ENCODE assay signal across 8 mouse cellular contexts in genomic region chr17:72813419-72814315, GRCm38 (mm10). TPM values are rescaled to one million over a fixed set of nuclear protein-coding genes. Genes with fewer than 3 reads are reported as not detected.
DNase-seq lines count a peak whose midpoint lies in the region; ATAC-seq and TF ChIP-seq lines count a peak whose summit lies in the region.

No protein-coding gene starts in this region.

- no peaks in the 10 kb centered on the region for H3K4me1 ChIP-seq in kidney, postnatal 0 days (replicated peaks; ENCODE audit: insufficient read depth, low read length)
- H3K4me1 ChIP-seq in lung, adult 2 months (ENCODE audit: control insufficient read depth, insufficient read depth, low read length) = no peaks in the 10 kb centered on the region

- peaks cover 10% of the 10 kb centered on the region for H3K27me3 ChIP-seq in C2C12 (ENCODE audit: control insufficient read depth, insufficient read depth, insufficient read length)
- H3K27me3 ChIP-seq in kidney, postnatal 0 days (ENCODE audit: insufficient read depth, low read length) = no peaks in the 10 kb centered on the region

- no peak overlapping the region for H3K9ac ChIP-seq in kidney, postnatal 0 days (ENCODE audit: low read depth, low read length)

- no peaks in the 10 kb centered on the region for H3K9me3 ChIP-seq in kidney, postnatal 0 days (replicated peaks; ENCODE audit: low read length)

- no peak; the same call in 1 of the 2 replicates for ATAC-seq in kidney, postnatal 0 days (replicated peaks; ENCODE audit: low FRiP score, low read depth)
- ATAC-seq in neutrophil, adult 5-6 weeks (ENCODE audit: extremely low read depth, insufficient number of reproducible peaks, low FRiP score, poor library complexity, severe bottlenecking) = peak; percentile 82

- no peak overlapping the region for H3K27ac ChIP-seq in kidney, postnatal 0 days

- H3K4me2 ChIP-seq in kidney, postnatal 0 days (ENCODE audit: low read length) = no peak overlapping the region

- 17% methylated on average over 12 of the region's 12 CpGs for WGBS in kidney, postnatal 0 days
- 19% methylated on average over 12 of the region's 12 CpGs for WGBS in lung, adult 2 months

- no peak overlapping the region for H3ac ChIP-seq in C2C12 (ENCODE audit: control insufficient read depth, insufficient read length, low read depth)

- H3K4me3 ChIP-seq in C2C12 (ENCODE audit: insufficient read depth, poor library complexity, severe bottlenecking) = no peak overlapping the region
- H3K4me3 ChIP-seq in kidney, postnatal 0 days (replicated peaks; ENCODE audit: low read depth, low read length) = no peak overlapping the region
- no peak overlapping the region for H3K4me3 ChIP-seq in lung, adult 2 months (replicated peaks; ENCODE audit: extremely low read depth, low read depth, low read length)

- H3K36me3 ChIP-seq in C2C12 (ENCODE audit: control insufficient read depth, insufficient read depth) = no peaks in the 10 kb centered on the region
- no peaks in the 10 kb centered on the region for H3K36me3 ChIP-seq in kidney, postnatal 0 days (ENCODE audit: insufficient read depth, low read length)

- H3K79me3 ChIP-seq in C2C12 (ENCODE audit: low read depth) = no peaks in the 10 kb centered on the region

- peak; percentile 70 for DNase-seq in MN1 (ENCODE audit: low spot score)
- DNase-seq in cerebellum, postnatal 14 days = peak; percentile 73 to 75
- peak; percentile 43 to 45 for DNase-seq in frontal cortex, postnatal 25 days (ENCODE audit: low spot score in 2 of 2)
- DNase-seq in kidney, postnatal 0 days (ENCODE audit: low spot score) = peak; percentile 74
- peak; percentile 57 for DNase-seq in lung, adult 2 months
- DNase-seq in yolk sac, embryonic 10.5 days (ENCODE audit: low spot score) = peak; percentile 20

- no peak for TF ChIP-seq POLR2A in lung, adult 2 months (IDR thresholded peaks at IDR 0.05; ENCODE audit: borderline replicate concordance, extremely low read depth, low read depth, low read length)

- peak; percentile 67 for TF ChIP-seq CTCF in C2C12 (IDR thresholded peaks at IDR 0.05; ENCODE audit: control insufficient read depth, insufficient read depth, insufficient read length)
- peak; percentile 91 for TF ChIP-seq CTCF in kidney, postnatal 0 days (IDR thresholded peaks at IDR 0.05; ENCODE audit: low read depth)
- peak; percentile 90 for TF ChIP-seq CTCF in lung, adult 2 months (IDR thresholded peaks at IDR 0.05; ENCODE audit: insufficient read depth, low read length)

- no peaks in the 10 kb centered on the region for H3K79me2 ChIP-seq in C2C12 (ENCODE audit: control insufficient read depth, insufficient read depth)

TF ChIP-seq in C2C12, 6 proteins besides CTCF, POLR2A, EP300 and RAD21:
- TF ChIP-seq USF1 (IDR thresholded peaks at IDR 0.05; ENCODE audit: low read depth) (no peak), MYOG (IDR thresholded peaks at IDR 0.05; ENCODE audit: control insufficient read depth, extremely low read depth, insufficient read length) (no peak), CEBPB (IDR thresholded peaks at IDR 0.05; ENCODE audit: low read depth) (no peak), MAX (IDR thresholded peaks at IDR 0.05) (no peak), FOSL1 (IDR thresholded peaks at IDR 0.05; ENCODE audit: insufficient read depth, low read length, poor library complexity, severe bottlenecking) (no peak), MYOD1 (IDR thresholded peaks at IDR 0.05; ENCODE audit: control insufficient read depth, insufficient read length, low read depth) (no peak)

RNA-seq across cellular contexts. Expression of gene Ypel5, which starts 22.6 kb away (rescaled TPM):
- 10.1 TPM for polyA plus RNA-seq in C2C12 (2012; fragmentation: generic; extraction: Trizol)
- polyA plus RNA-seq in kidney, postnatal 0 days (2015; fragmentation: Nextera tagmentation; extraction: Ambion mirVana) = 63.1 and 66.7 TPM in 2 replicates
- 17.1 and 19.7 TPM in 2 replicates for polyA plus RNA-seq in lung, adult 2 months (2012; rRNA removed)
- total RNA-seq in neutrophil, adult 5-6 weeks (2017) = 159 and 165 TPM in 2 replicates

Comparison
In these comparisons a context has a peak if more than half of its experiments do, and no peak if none do; other contexts are left out.
1. DNase-seq: peak in every context shown above with its lines; median percentile 74 in cerebellum, postnatal 14 days; 74 in kidney, postnatal 0 days; 70 in MN1; 57 in lung, adult 2 months; 44 in frontal cortex, postnatal 25 days; 20 in yolk sac, embryonic 10.5 days.